Mouse (Mus musculus) testis, adult 2 months (tissue): ENCODE measurements at regions not wholly inside any gene's neighbourhood (a gene's known extent, or its start where the extent isn't known, plus 50 kb on each side); places are given as distances from the start of the nearest gene placed in this dataset.

ENCODE experiments used
- CTCF ChIP-seq: fragments of 200-500 bp; IDR thresholded peaks from 2 replicates; pipeline ENCODE4 v1.5.1; 2012; ENCODE audit warnings: low read depth, mild to moderate bottlenecking, inconsistent platforms, low read length, moderate library complexity; ENCODE audit not compliant: control insufficient read depth, insufficient read depth, insufficient replicate concordance
- POLR2A ChIP-seq: fragments of 200-500 bp; IDR thresholded peaks from 2 replicates; pipeline ENCODE4 v1.6.1; 2012; ENCODE audit warnings: low read depth, mild to moderate bottlenecking, inconsistent platforms, low read length, moderate library complexity; ENCODE audit not compliant: control insufficient read depth

DNA sequence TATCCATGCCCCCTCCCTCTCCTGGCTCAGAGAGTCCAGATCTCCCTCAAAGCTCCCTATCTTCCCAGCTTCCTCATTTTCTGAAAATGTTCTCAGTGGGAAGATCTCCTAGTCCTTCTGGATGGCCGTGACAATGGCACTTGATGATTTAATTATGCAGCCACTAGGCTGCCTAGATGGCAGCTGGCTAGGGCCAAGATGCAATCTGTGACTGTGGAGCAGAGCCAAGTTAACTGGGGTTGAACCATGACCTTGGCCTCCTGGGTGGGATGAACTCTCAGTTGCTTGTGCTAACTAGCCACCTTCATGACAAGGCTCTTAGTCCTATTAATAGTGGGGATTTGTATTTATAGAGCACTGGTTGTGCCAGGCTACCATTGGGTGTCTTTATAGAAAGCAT, 243.4 kb downstream of the Icos start:
- TF ChIP-seq CTCF (no peak), POLR2A (no peak)
